Comparison of ENCODE assay signal across 1 mouse cellular context in genomic region chr3:69722187-69722867, GRCm38 (mm10).
A peak's percentile ranks its signal among the peaks of the same experiment; 100 is the strongest.
TF ChIP-seq lines count a peak whose summit lies in the region.

No protein-coding gene starts in this region.

TF ChIP-seq in CH12.LX, 34 proteins besides CTCF, POLR2A, EP300 and RAD21 (continued from another document):
- peak; percentile 66; the same call in 1 of the 2 replicates for TF ChIP-seq MYC (IDR thresholded peaks at IDR 0.05; ENCODE audit: low read depth, low read length)
- no peak for TF ChIP-seq IRF4 (IDR thresholded peaks at IDR 0.05; ENCODE audit: low read depth, low read length)
- no peak for TF ChIP-seq USF1 (IDR thresholded peaks at IDR 0.05; ENCODE audit: low read depth, low read length)
- no peak for TF ChIP-seq ZC3H11A (IDR thresholded peaks at IDR 0.05; ENCODE audit: low read depth, low read length)
- TF ChIP-seq BHLHE40 (IDR thresholded peaks at IDR 0.05; ENCODE audit: low read depth, low read length), result peak; percentile 89
- TF ChIP-seq MEF2A (IDR thresholded peaks at IDR 0.05; ENCODE audit: borderline replicate concordance, low read depth, low read length), result no peak
- peak; percentile 4; the same call in 1 of the 2 replicates for TF ChIP-seq ELF1 (IDR thresholded peaks at IDR 0.05; ENCODE audit: low read depth, low read length)
- no peak for TF ChIP-seq MAFK (IDR thresholded peaks at IDR 0.05; ENCODE audit: insufficient replicate concordance, low read length)
- TF ChIP-seq MAX (IDR thresholded peaks at IDR 0.05; ENCODE audit: low read length), result peak; percentile 58
- TF ChIP-seq ZMIZ1 (IDR thresholded peaks at IDR 0.05; ENCODE audit: low read depth, low read length), result no peak
